Mouse (Mus musculus): Measurements from ENCODE around the gene Tmem120b. TPM values are rescaled to one million over a fixed set of nuclear protein-coding genes. Genes with fewer than 3 reads are reported as not detected.
A peak's percentile ranks its signal among the peaks of the same experiment; 100 is the strongest.

Gene Tmem120b
- polyA plus RNA-seq, 1 experiment, result not detected

- Histone ChIP-seq H3K27ac (ENCODE audit: insufficient read depth, low read depth, low read length) (no peak overlapping the region), H3K4me3 (ENCODE audit: insufficient read depth, low read depth, low read length) (no peak overlapping the region), H3K4me1 (ENCODE audit: control insufficient read depth, insufficient read depth, low read length) (peaks cover 6% of the 10 kb centered on the region)
- 45% methylated on average over 7 of the region's 7 CpGs for WGBS
- TF ChIP-seq POLR2A (IDR thresholded peaks at IDR 0.05; ENCODE audit: insufficient read depth, low read depth, low read length) (no peak), CTCF (IDR thresholded peaks at IDR 0.05; ENCODE audit: insufficient read depth, low read depth, low read length) (no peak)
These were observed 46.7 kb downstream of the Tmem120b start for GRCm38 (mm10) chr5:123114924-123115323.

- Histone ChIP-seq H3K27ac (ENCODE audit: insufficient read depth, low read depth, low read length) (no peak overlapping the region), H3K4me1 (ENCODE audit: control insufficient read depth, insufficient read depth, low read length) (no peaks in the 10 kb centered on the region; the same call in 1 of the 2 replicates), H3K4me3 (ENCODE audit: insufficient read depth, low read depth, low read length) (no peak overlapping the region)
- TF ChIP-seq CTCF (IDR thresholded peaks at IDR 0.05; ENCODE audit: insufficient read depth, low read depth, low read length) (no peak), POLR2A (IDR thresholded peaks at IDR 0.05; ENCODE audit: insufficient read depth, low read depth, low read length) (no peak)
- 90% methylated on average over 8 of the region's 8 CpGs for WGBS
These were observed 47.9 kb downstream of the Tmem120b start for GRCm38 (mm10) chr5:123116080-123116479.

- peak; percentile 78 for TF ChIP-seq CTCF (IDR thresholded peaks at IDR 0.05; ENCODE audit: insufficient read depth, low read depth, low read length)
- TF ChIP-seq POLR2A (IDR thresholded peaks at IDR 0.05; ENCODE audit: insufficient read depth, low read depth, low read length), result no peak
- Histone ChIP-seq H3K4me3 (ENCODE audit: insufficient read depth, low read depth, low read length) (no peak overlapping the region), H3K4me1 (ENCODE audit: control insufficient read depth, insufficient read depth, low read length) (no peaks in the 10 kb centered on the region; the same call in 1 of the 2 replicates), H3K27ac (ENCODE audit: insufficient read depth, low read depth, low read length) (no peak overlapping the region)
- 23% methylated on average over 10 of the region's 10 CpGs for WGBS
These were observed 49.0 kb downstream of the Tmem120b start for GRCm38 (mm10) chr5:123117257-123117656.

- H3K27ac ChIP-seq (ENCODE audit: insufficient read depth, low read depth, low read length), result no peak overlapping the region
- H3K4me3 ChIP-seq (ENCODE audit: insufficient read depth, low read depth, low read length), result no peak overlapping the region
- H3K4me1 ChIP-seq (ENCODE audit: control insufficient read depth, insufficient read depth, low read length), result no peaks in the 10 kb centered on the region; the same call in 1 of the 2 replicates
- 90% methylated on average over 8 of the region's 8 CpGs for WGBS
- TF ChIP-seq POLR2A (IDR thresholded peaks at IDR 0.05; ENCODE audit: insufficient read depth, low read depth, low read length), result no peak
- TF ChIP-seq CTCF (IDR thresholded peaks at IDR 0.05; ENCODE audit: insufficient read depth, low read depth, low read length), result no peak
These were observed 49.6 kb downstream of the Tmem120b start for GRCm38 (mm10) chr5:123117773-123118172.

GRCm38 (mm10) chr5:123118826-123119225 lies 50.6 kb downstream of the Tmem120b start:
- no peak overlapping the region for H3K27ac ChIP-seq (ENCODE audit: insufficient read depth, low read depth, low read length)
- no peaks in the 10 kb centered on the region; the same call in 1 of the 2 replicates for H3K4me1 ChIP-seq (ENCODE audit: control insufficient read depth, insufficient read depth, low read length)
- no peak for TF ChIP-seq CTCF (IDR thresholded peaks at IDR 0.05; ENCODE audit: insufficient read depth, low read depth, low read length)
- no peak for TF ChIP-seq POLR2A (IDR thresholded peaks at IDR 0.05; ENCODE audit: insufficient read depth, low read depth, low read length)
- 81% methylated on average over 10 of the region's 10 CpGs for WGBS
- no peak overlapping the region for H3K4me3 ChIP-seq (ENCODE audit: insufficient read depth, low read depth, low read length)

- TF ChIP-seq POLR2A (IDR thresholded peaks at IDR 0.05; ENCODE audit: insufficient read depth, low read depth, low read length), result no peak
- no peak for TF ChIP-seq CTCF (IDR thresholded peaks at IDR 0.05; ENCODE audit: insufficient read depth, low read depth, low read length)
- Histone ChIP-seq H3K4me1 (ENCODE audit: control insufficient read depth, insufficient read depth, low read length) (no peaks in the 10 kb centered on the region), H3K4me3 (ENCODE audit: insufficient read depth, low read depth, low read length) (no peak overlapping the region), H3K27ac (ENCODE audit: insufficient read depth, low read depth, low read length) (no peak overlapping the region)
- WGBS, result 68% methylated on average over 7 of the region's 7 CpGs
These were observed 52.5 kb downstream of the Tmem120b start for GRCm38 (mm10) chr5:123120624-123121215.

GRCm38 (mm10) chr5:123122181-123122580 lies 54.0 kb downstream of the Tmem120b start:
- H3K27ac ChIP-seq (ENCODE audit: insufficient read depth, low read depth, low read length), result no peak overlapping the region
- WGBS, result 87% methylated on average over 4 of the region's 4 CpGs
- no peak for TF ChIP-seq POLR2A (IDR thresholded peaks at IDR 0.05; ENCODE audit: insufficient read depth, low read depth, low read length)
- no peak for TF ChIP-seq CTCF (IDR thresholded peaks at IDR 0.05; ENCODE audit: insufficient read depth, low read depth, low read length)
- no peaks in the 10 kb centered on the region for H3K4me1 ChIP-seq (ENCODE audit: control insufficient read depth, insufficient read depth, low read length)
- no peak overlapping the region for H3K4me3 ChIP-seq (ENCODE audit: insufficient read depth, low read depth, low read length)

GRCm38 (mm10) chr5:123125105-123125504 lies 56.9 kb downstream of the Tmem120b start:
- Histone ChIP-seq H3K27ac (ENCODE audit: insufficient read depth, low read depth, low read length) (no peak overlapping the region), H3K4me1 (ENCODE audit: control insufficient read depth, insufficient read depth, low read length) (peaks cover 10% of the 10 kb centered on the region), H3K4me3 (ENCODE audit: insufficient read depth, low read depth, low read length) (no peak overlapping the region)
- TF ChIP-seq CTCF (IDR thresholded peaks at IDR 0.05; ENCODE audit: insufficient read depth, low read depth, low read length), result no peak
- no peak for TF ChIP-seq POLR2A (IDR thresholded peaks at IDR 0.05; ENCODE audit: insufficient read depth, low read depth, low read length)
- WGBS, result 89% methylated on average over 6 of the region's 6 CpGs

GRCm38 (mm10) chr5:123125638-123126406 lies 57.6 kb downstream of the Tmem120b start:
- peaks cover 12% of the 10 kb centered on the region for H3K4me1 ChIP-seq (ENCODE audit: control insufficient read depth, insufficient read depth, low read length)
- WGBS, result 75% methylated on average over 18 of the region's 18 CpGs
- no peak overlapping the region for H3K4me3 ChIP-seq (ENCODE audit: insufficient read depth, low read depth, low read length)
- H3K27ac ChIP-seq (ENCODE audit: insufficient read depth, low read depth, low read length), result no peak overlapping the region
- TF ChIP-seq POLR2A (IDR thresholded peaks at IDR 0.05; ENCODE audit: insufficient read depth, low read depth, low read length) (no peak), CTCF (IDR thresholded peaks at IDR 0.05; ENCODE audit: insufficient read depth, low read depth, low read length) (no peak)

Measured in olfactory bulb, adult 2 months (tissue).